Mouse (Mus musculus): Measurements from ENCODE around the gene Rhobtb1.

DNA sequence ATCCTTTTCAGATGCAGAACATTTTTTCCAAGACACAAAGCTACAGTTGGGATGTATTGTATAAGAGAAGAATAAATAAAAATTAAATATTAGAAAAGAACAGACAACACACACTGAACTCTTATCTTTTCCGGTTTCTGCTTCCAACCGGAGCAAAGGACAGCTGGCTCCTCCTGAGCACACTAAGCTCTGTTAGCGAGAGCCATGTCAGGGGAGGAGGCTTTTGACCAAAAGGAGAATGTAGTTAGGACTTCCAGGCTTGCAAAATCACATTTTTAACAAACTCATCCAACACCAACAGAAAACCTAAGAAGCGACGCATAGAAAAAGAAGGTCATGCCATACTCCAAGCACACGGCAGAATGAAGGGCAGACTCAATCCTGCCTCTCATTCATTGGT lies 54.8 kb downstream of the Rhobtb1 start:
- TF ChIP-seq CTCF (IDR thresholded peaks at IDR 0.05; ENCODE audit: control insufficient read depth, insufficient read depth, insufficient replicate concordance, low read depth, low read length) (no peak), POLR2A (IDR thresholded peaks at IDR 0.05; ENCODE audit: control insufficient read depth, low read depth, low read length) (no peak)

All from testis, adult 2 months (tissue).